Mouse (Mus musculus): ENCODE measurements around the gene Ucp3.

DNA sequence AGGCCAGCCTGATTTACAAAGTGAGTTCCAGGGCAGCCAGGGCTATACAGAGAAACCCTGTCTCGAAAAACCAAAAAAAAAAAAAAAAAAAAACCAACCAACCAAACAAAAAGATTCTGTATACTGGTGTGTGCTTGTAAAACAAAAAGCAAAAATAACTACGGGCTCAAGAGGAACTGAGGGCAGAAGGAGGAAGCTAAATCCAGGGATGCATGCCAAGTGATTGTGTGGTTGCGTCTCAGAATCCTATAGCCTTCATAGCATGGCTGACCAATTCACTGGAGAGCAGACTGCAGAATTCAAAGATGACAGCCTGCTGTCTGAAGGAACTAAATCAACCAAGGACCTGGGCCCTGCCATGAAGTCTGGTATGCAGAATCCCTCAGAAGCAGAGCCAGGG, 61.4 kb downstream of the Ucp3 start:
- TF ChIP-seq CTCF (IDR thresholded peaks at IDR 0.05; ENCODE audit: borderline replicate concordance, insufficient read depth, low read depth, low read length) (no peak), POLR2A (IDR thresholded peaks at IDR 0.05; ENCODE audit: borderline replicate concordance, insufficient read depth, low read length) (no peak)

All from cerebellum, adult 2 months (tissue).